Comparison of ENCODE assay signal across 9 mouse cellular contexts in the genomic region with DNA sequence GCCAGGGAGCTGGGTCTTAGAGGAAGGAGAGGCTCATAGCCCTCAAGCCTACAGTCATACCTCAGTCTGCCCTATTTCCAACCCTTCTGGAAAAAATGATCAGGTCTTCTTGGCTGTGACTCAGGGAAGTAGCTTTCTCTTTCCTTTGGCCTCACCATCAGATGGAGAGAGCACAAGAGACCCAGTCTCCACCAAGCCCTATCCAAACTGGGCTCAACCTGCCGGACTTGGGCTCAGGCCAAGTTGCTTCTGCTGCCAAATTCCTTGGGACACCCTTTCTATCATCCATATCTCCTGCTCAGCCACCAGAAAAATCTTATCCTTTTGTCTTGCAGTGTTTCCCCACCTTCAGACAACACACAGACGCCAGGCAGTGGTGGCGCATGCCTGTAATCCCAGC. TPM values are rescaled to one million over a fixed set of nuclear protein-coding genes. Genes with fewer than 3 reads are reported as not detected.
A peak's percentile ranks its signal among the peaks of the same experiment; 100 is the strongest.
DNase-seq lines count a peak whose midpoint lies in the region; ATAC-seq and TF ChIP-seq lines count a peak whose summit lies in the region.
"Had no signal": no experiment of that assay in that cellular context is flagged by ENCODE, and none has a peak within 500 bp of the region (broad histone marks: within the 10 kb centered on the region; RNA-seq: fewer than 3 reads in every experiment).

No protein-coding gene starts in this region.

- intact Hi-C loops in gastrocnemius, postnatal 14 days (cut with DNase I; ENCODE audit: low total_unique reads) = no loop called here

- no peak for TF ChIP-seq POLR2A in embryonic fibroblast, embryonic 13.5 days (IDR thresholded peaks at IDR 0.05; ENCODE audit: low read depth, low read length)

- no peak for ATAC-seq in megakaryocyte progenitor cell, adult 5-6 weeks (replicated peaks; ENCODE audit: poor library complexity)
- ATAC-seq in erythroblast, adult 5-6 weeks (replicated peaks; ENCODE audit: low FRiP score, poor library complexity, severe bottlenecking) = no peak

- DNase-seq in gastrocnemius, postnatal 14 days = peak; percentile 45
- DNase-seq in gastrocnemius, adult 18-20 months (ENCODE audit: low spot score) = no peak
- peak; percentile 62 for DNase-seq in adipocyte (ENCODE audit: low spot score)
- DNase-seq in kidney, postnatal 14 days = peak; percentile 67
- DNase-seq in yolk sac, embryonic 10.5 days (ENCODE audit: low spot score) = no peak

- H3K4me3 ChIP-seq in embryonic fibroblast, embryonic 13.5 days (ENCODE audit: insufficient read depth, low read length) = no peak overlapping the region

- peaks cover 8% of the 10 kb centered on the region for H3K4me1 ChIP-seq in embryonic fibroblast, embryonic 13.5 days (ENCODE audit: control insufficient read depth, insufficient read depth, low read length)

- no peak for TF ChIP-seq CTCF in embryonic fibroblast, embryonic 13.5 days (IDR thresholded peaks at IDR 0.05; ENCODE audit: borderline replicate concordance, insufficient read depth, low read length)

- H3K27ac ChIP-seq in embryonic fibroblast, embryonic 13.5 days (ENCODE audit: insufficient read depth, low read length) = peak overlapping the region; percentile 36

RNA-seq across cellular contexts. Expression of a gene that starts 1.4 kb away (rescaled TPM):
- 10 to 100 TPM in 1 of 2 experiments, 1 to 10 TPM in 1; 9.0 to 13.8 TPM for total RNA-seq in gastrocnemius, postnatal 14 days (2021)
- 1 to 10 TPM; 5.3 to 9.7 TPM for total RNA-seq in gastrocnemius, adult 18-20 months (2021)
- polyA plus RNA-seq in embryonic fibroblast, embryonic 13.5 days (2011; ENCODE audit: insufficient read length, low read depth, missing spikeins) = 0.67 and 0.77 TPM in 2 replicates
- total RNA-seq in megakaryocyte progenitor cell, adult 5-6 weeks (2015) = 0.22 and 0.37 TPM in 2 replicates
- total RNA-seq in megakaryocyte progenitor cell, adult 5-6 weeks (2017) = 0.24 and 0.42 TPM in 2 replicates
- not detected in 2 replicates for total RNA-seq in erythroblast, adult 5-6 weeks (2015; ENCODE audit: low replicate concordance)
- total RNA-seq in erythroblast, adult 5-6 weeks (2017; ENCODE audit: low replicate concordance) = not detected in 2 replicates

RNA-seq across cellular contexts. Expression of a gene that starts 9.8 kb away (rescaled TPM):
- 1 to 10 TPM; 1.3 to 1.4 TPM for total RNA-seq in gastrocnemius, postnatal 14 days (2021)
- total RNA-seq in gastrocnemius, adult 18-20 months (2021) = under 1 TPM; 0.39 to 0.47 TPM
- polyA plus RNA-seq in embryonic fibroblast, embryonic 13.5 days (2011; ENCODE audit: insufficient read length, low read depth, missing spikeins) = 0.25 and 0.52 TPM in 2 replicates
- not detected in 2 replicates for total RNA-seq in megakaryocyte progenitor cell, adult 5-6 weeks (2015)
- total RNA-seq in megakaryocyte progenitor cell, adult 5-6 weeks (2017) = not detected in 2 replicates
- total RNA-seq in erythroblast, adult 5-6 weeks (2015; ENCODE audit: low replicate concordance) = 1.3 TPM in 1 of 2 replicates, not detected in the other
- total RNA-seq in erythroblast, adult 5-6 weeks (2017; ENCODE audit: low replicate concordance) = 0.42 and 1.3 TPM in 2 replicates

RNA-seq across cellular contexts. Expression of a gene that starts 14.4 kb away (rescaled TPM):
- not detected for total RNA-seq in gastrocnemius, postnatal 14 days (2021)
- not detected for total RNA-seq in gastrocnemius, adult 18-20 months (2021)
- not detected in 2 replicates for polyA plus RNA-seq in embryonic fibroblast, embryonic 13.5 days (2011; ENCODE audit: insufficient read length, low read depth, missing spikeins)
- total RNA-seq in megakaryocyte progenitor cell, adult 5-6 weeks (2015) = not detected in 2 replicates
- not detected in 2 replicates for total RNA-seq in megakaryocyte progenitor cell, adult 5-6 weeks (2017)
- 2.5 TPM in 1 of 2 replicates, not detected in the other for total RNA-seq in erythroblast, adult 5-6 weeks (2015; ENCODE audit: low replicate concordance)
- total RNA-seq in erythroblast, adult 5-6 weeks (2017; ENCODE audit: low replicate concordance) = 1.7 and 4.3 TPM in 2 replicates
- polyA plus RNA-seq: neural tube, embryonic 11.5 days had no signal

RNA-seq across cellular contexts. Expression of a gene that starts 15.0 kb away (rescaled TPM):
- 10 to 100 TPM; 23.9 to 26.1 TPM for total RNA-seq in gastrocnemius, postnatal 14 days (2021)
- total RNA-seq in gastrocnemius, adult 18-20 months (2021) = 10 to 100 TPM; 25.0 to 28.1 TPM
- polyA plus RNA-seq in embryonic fibroblast, embryonic 13.5 days (2011; ENCODE audit: insufficient read length, low read depth, missing spikeins) = 48.8 and 55.2 TPM in 2 replicates
- total RNA-seq in megakaryocyte progenitor cell, adult 5-6 weeks (2015) = 57.0 and 58.9 TPM in 2 replicates
- 69.8 and 90.6 TPM in 2 replicates for total RNA-seq in megakaryocyte progenitor cell, adult 5-6 weeks (2017)
- 4.6 and 14.0 TPM in 2 replicates for total RNA-seq in erythroblast, adult 5-6 weeks (2015; ENCODE audit: low replicate concordance)
- total RNA-seq in erythroblast, adult 5-6 weeks (2017; ENCODE audit: low replicate concordance) = 11.9 and 17.4 TPM in 2 replicates

RNA-seq across cellular contexts. Expression of a gene that starts 26.8 kb away (rescaled TPM):
- 10 to 100 TPM; 45.4 to 48.3 TPM for total RNA-seq in gastrocnemius, postnatal 14 days (2021)
- 10 to 100 TPM; 50.3 to 54.0 TPM for total RNA-seq in gastrocnemius, adult 18-20 months (2021)
- polyA plus RNA-seq in embryonic fibroblast, embryonic 13.5 days (2011; ENCODE audit: insufficient read length, low read depth, missing spikeins) = 115 and 129 TPM in 2 replicates
- total RNA-seq in megakaryocyte progenitor cell, adult 5-6 weeks (2015) = 203 and 210 TPM in 2 replicates
- total RNA-seq in megakaryocyte progenitor cell, adult 5-6 weeks (2017) = 70.0 and 102 TPM in 2 replicates
- total RNA-seq in erythroblast, adult 5-6 weeks (2015; ENCODE audit: low replicate concordance) = 33.0 and 33.8 TPM in 2 replicates
- total RNA-seq in erythroblast, adult 5-6 weeks (2017; ENCODE audit: low replicate concordance) = 18.9 and 45.0 TPM in 2 replicates

Comparison
In these comparisons a context has a peak if more than half of its experiments do, and no peak if none do; other contexts are left out.
1. DNase-seq: peak in gastrocnemius, postnatal 14 days (single experiment), adipocyte (single experiment) and kidney, postnatal 14 days (single experiment); none in gastrocnemius, adult 18-20 months (single experiment) and yolk sac, embryonic 10.5 days (single experiment).
2. RNA of a gene that starts 1.4 kb away (total RNA-seq): 9.0 to 13.8 TPM in gastrocnemius, postnatal 14 days and 5.3 to 9.7 TPM in gastrocnemius, adult 18-20 months; 0.22 to 0.42 TPM in megakaryocyte progenitor cell, adult 5-6 weeks and not detected in erythroblast, adult 5-6 weeks; every median in the first group is over 4 times any median in the second.